Mouse (Mus musculus): ENCODE data around the gene Zfp708. TPM values are rescaled to one million over a fixed set of nuclear protein-coding genes. Genes with fewer than 3 reads are reported as not detected.

The Zfp708 gene
- polyA plus RNA-seq, 1 experiment from 2014 or later, result 3.0 TPM

Other genes starting within 250 kb of the Zfp708 start
- gene Gm10767, start 193.1 kb downstream of the Zfp708 start, polyA plus RNA-seq (2015; fragmentation: Nextera tagmentation; extraction: Ambion mirVana), result 0.78 and 1.0 TPM in 2 replicates
- 2.1 and 2.3 TPM in 2 replicates for gene Zfp712, start 36.8 kb downstream of the Zfp708 start, polyA plus RNA-seq (2015; fragmentation: Nextera tagmentation; extraction: Ambion mirVana)
- gene Gm28557, start 10.6 kb upstream of the Zfp708 start, polyA plus RNA-seq (2015; fragmentation: Nextera tagmentation; extraction: Ambion mirVana), result 1.2 and 2.2 TPM in 2 replicates
- gene Rslcan18, start 18.3 kb upstream of the Zfp708 start, polyA plus RNA-seq (2015; fragmentation: Nextera tagmentation; extraction: Ambion mirVana), result 0.11 and 0.60 TPM in 2 replicates
- gene Zfp759, start 23.7 kb upstream of the Zfp708 start, polyA plus RNA-seq (2015; fragmentation: Nextera tagmentation; extraction: Ambion mirVana), result 1.4 and 1.5 TPM in 2 replicates
- gene Rsl1, start 75.2 kb upstream of the Zfp708 start, polyA plus RNA-seq (2015; fragmentation: Nextera tagmentation; extraction: Ambion mirVana), result 4.6 and 6.1 TPM in 2 replicates
- 0.94 and 1.2 TPM in 2 replicates for gene Zfp455, start 96.5 kb upstream of the Zfp708 start, polyA plus RNA-seq (2015; fragmentation: Nextera tagmentation; extraction: Ambion mirVana)
- gene Zfp458, start 180.5 kb upstream of the Zfp708 start, polyA plus RNA-seq (2015; fragmentation: Nextera tagmentation; extraction: Ambion mirVana), result 0.84 and 1.4 TPM in 2 replicates
- gene Zfp457, start 208.5 kb upstream of the Zfp708 start, polyA plus RNA-seq (2015; fragmentation: Nextera tagmentation; extraction: Ambion mirVana), result 0.74 and 1.2 TPM in 2 replicates
- gene Zfp595, start 234.6 kb upstream of the Zfp708 start, polyA plus RNA-seq (2015; fragmentation: Nextera tagmentation; extraction: Ambion mirVana), result 1.6 TPM in 2 replicates